Mouse (Mus musculus): ENCODE results near the gene Mapk10.

GRCm38 (mm10) chr5:103104082-103104481 lies 107.1 kb downstream of the Mapk10 start:
- TF ChIP-seq CTCF (IDR thresholded peaks at IDR 0.05; ENCODE audit: control insufficient read depth, insufficient read depth, insufficient read length) = no peak
- no peak for TF ChIP-seq MYOG (IDR thresholded peaks at IDR 0.05; ENCODE audit: control insufficient read depth, extremely low read depth, insufficient read length)
- no peak for TF ChIP-seq MYOD1 (IDR thresholded peaks at IDR 0.05; ENCODE audit: control insufficient read depth, insufficient read length, low read depth)
- TF ChIP-seq USF1 (IDR thresholded peaks at IDR 0.05; ENCODE audit: low read depth) = no peak
